8 mouse cellular contexts compared by ENCODE assay signal in the genomic region with DNA sequence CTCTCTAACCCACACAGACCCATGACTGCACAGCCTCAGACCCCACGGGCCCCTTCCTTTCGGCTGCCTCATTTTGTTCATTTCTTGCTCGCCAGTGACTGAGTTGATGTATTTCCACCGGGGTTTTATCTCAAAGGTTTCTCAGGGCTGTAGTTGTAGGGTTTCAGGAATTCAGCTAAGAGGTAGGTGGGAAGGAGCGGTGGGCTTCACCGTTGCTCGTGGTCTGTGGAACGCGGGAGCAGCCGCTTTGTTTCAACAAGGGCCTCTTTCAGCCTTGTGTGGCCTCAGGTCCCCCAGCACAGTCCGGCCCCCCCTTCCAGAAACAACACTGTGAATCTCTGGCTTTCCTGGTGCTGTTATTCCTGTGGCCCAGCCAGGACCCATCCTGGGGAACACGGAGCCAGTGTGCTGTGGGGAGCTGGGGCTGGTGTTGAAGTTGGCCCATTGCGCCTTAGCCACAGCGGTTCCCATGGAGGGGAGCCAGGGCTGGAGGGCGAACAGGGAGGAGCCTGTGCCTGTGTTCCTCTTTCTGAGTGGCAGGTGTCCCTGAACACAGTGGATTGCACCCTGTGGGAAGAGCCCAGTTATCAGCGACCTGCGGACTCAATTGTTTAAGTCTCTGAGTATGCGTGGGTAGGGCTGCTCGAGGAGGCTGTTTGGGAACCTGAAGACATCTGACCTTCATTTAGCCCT.
DNase-seq lines count a peak whose midpoint lies in the region; ATAC-seq and TF ChIP-seq lines count a peak whose summit lies in the region.
"Had no signal": no experiment of that assay in that cellular context is flagged by ENCODE, and none has a peak within 500 bp of the region (broad histone marks: within the 10 kb centered on the region; RNA-seq: fewer than 3 reads in every experiment).

No protein-coding gene starts in this region.

- intact Hi-C loops in heart, postnatal 14 days (cut with DNase I): no loop called here

- H3K27ac ChIP-seq in midbrain, embryonic 11.5 days (ENCODE audit: low read depth, low read length): no peak overlapping the region
- H3K27ac ChIP-seq in midbrain, postnatal 0 days (ENCODE audit: low read depth, low read length): no peak overlapping the region
- H3K27ac ChIP-seq in embryonic facial prominence, embryonic 10.5 days (replicated peaks): peak overlapping the region; percentile 52
- H3K27ac ChIP-seq in midbrain, embryonic 10.5 days (replicated peaks): no peak overlapping the region; the same call in 1 of the 2 replicates
- H3K27ac ChIP-seq: liver, embryonic 13.5 days had no signal

- peak; percentile 72 for DNase-seq in midbrain, embryonic 11.5 days (ENCODE audit: low spot score, missing footprints)
- no peak for DNase-seq in midbrain, postnatal 0 days (ENCODE audit: low spot score)
- no peak for DNase-seq in embryonic facial prominence, embryonic 10.5 days (ENCODE audit: low spot score)
- DNase-seq in heart, postnatal 14 days: peak; percentile 43 to 56
- DNase-seq in splenic B cell, adult 2 months (ENCODE audit: low read depth, low spot score): peak; percentile 13
- DNase-seq in midbrain, embryonic 10.5 days (ENCODE audit: low spot score): no peak
- no peak for DNase-seq in layer of hippocampus, adult 18-20 months (ENCODE audit: low spot score in 2 of 2)
- DNase-seq: liver, embryonic 13.5 days had no signal

- WGBS in midbrain, embryonic 11.5 days: 87% methylated on average over 19 of the region's 19 CpGs
- 72% methylated on average over 19 of the region's 19 CpGs for WGBS in midbrain, postnatal 0 days
- 81% methylated on average over 19 of the region's 19 CpGs for WGBS in embryonic facial prominence, embryonic 10.5 days
- 86% methylated on average over 19 of the region's 19 CpGs for WGBS in midbrain, embryonic 10.5 days

- ATAC-seq in midbrain, embryonic 11.5 days (ENCODE audit: low FRiP score): no peak
- ATAC-seq in midbrain, postnatal 0 days (ENCODE audit: low FRiP score): no peak

- no peak overlapping the region for H3K4me2 ChIP-seq in midbrain, embryonic 11.5 days
- H3K4me2 ChIP-seq in midbrain, postnatal 0 days (ENCODE audit: low read depth, low read length, poor library complexity, severe bottlenecking): no peak overlapping the region
- H3K4me2 ChIP-seq: liver, embryonic 13.5 days had no signal

- H3K36me3 ChIP-seq in midbrain, embryonic 11.5 days (ENCODE audit: control insufficient read depth, insufficient read depth, low read length): no peaks in the 10 kb centered on the region
- H3K36me3 ChIP-seq in midbrain, postnatal 0 days (ENCODE audit: insufficient read depth, low read length): no peaks in the 10 kb centered on the region
- H3K36me3 ChIP-seq in embryonic facial prominence, embryonic 10.5 days (replicated peaks): no peaks in the 10 kb centered on the region
- no peaks in the 10 kb centered on the region for H3K36me3 ChIP-seq in splenic B cell, adult 2 months (ENCODE audit: control insufficient read depth, insufficient read depth, low read length, poor library complexity, severe bottlenecking)
- H3K36me3 ChIP-seq in midbrain, embryonic 10.5 days: no peaks in the 10 kb centered on the region
- H3K36me3 ChIP-seq: liver, embryonic 13.5 days had no signal

- H3K9ac ChIP-seq in midbrain, embryonic 11.5 days (ENCODE audit: low read length): no peak overlapping the region
- no peak overlapping the region for H3K9ac ChIP-seq in midbrain, postnatal 0 days (replicated peaks; ENCODE audit: low read length, poor library complexity, severe bottlenecking)
- H3K9ac ChIP-seq: liver, embryonic 13.5 days had no signal

- TF ChIP-seq CTCF in midbrain, postnatal 0 days (IDR thresholded peaks at IDR 0.05): no peak

- H3K27me3 ChIP-seq in midbrain, embryonic 11.5 days (ENCODE audit: control insufficient read depth, insufficient read depth, low read length): no peaks in the 10 kb centered on the region
- no peaks in the 10 kb centered on the region for H3K27me3 ChIP-seq in midbrain, postnatal 0 days (ENCODE audit: insufficient read depth, low read length)
- no peaks in the 10 kb centered on the region for H3K27me3 ChIP-seq in embryonic facial prominence, embryonic 10.5 days (replicated peaks; ENCODE audit: low read depth, poor library complexity, severe bottlenecking)
- no peaks in the 10 kb centered on the region for H3K27me3 ChIP-seq in splenic B cell, adult 2 months (ENCODE audit: control insufficient read depth, insufficient read depth, low read length, poor library complexity, severe bottlenecking)
- no peaks in the 10 kb centered on the region for H3K27me3 ChIP-seq in midbrain, embryonic 10.5 days (ENCODE audit: low read depth, poor library complexity, severe bottlenecking)
- H3K27me3 ChIP-seq: liver, embryonic 13.5 days had no signal

- H3K4me1 ChIP-seq in midbrain, embryonic 11.5 days (ENCODE audit: control insufficient read depth, insufficient read depth, low read length): no peaks in the 10 kb centered on the region
- H3K4me1 ChIP-seq in midbrain, postnatal 0 days (ENCODE audit: insufficient read depth, low read length): no peaks in the 10 kb centered on the region
- H3K4me1 ChIP-seq in embryonic facial prominence, embryonic 10.5 days: peaks cover 29% of the 10 kb centered on the region
- H3K4me1 ChIP-seq in midbrain, embryonic 10.5 days: no peaks in the 10 kb centered on the region

- no peaks in the 10 kb centered on the region for H3K9me3 ChIP-seq in midbrain, embryonic 11.5 days (ENCODE audit: control insufficient read depth, low read length)
- H3K9me3 ChIP-seq in midbrain, postnatal 0 days (ENCODE audit: low read length): no peaks in the 10 kb centered on the region
- no peaks in the 10 kb centered on the region for H3K9me3 ChIP-seq in embryonic facial prominence, embryonic 10.5 days
- no peaks in the 10 kb centered on the region for H3K9me3 ChIP-seq in midbrain, embryonic 10.5 days (replicated peaks)
- H3K9me3 ChIP-seq: liver, embryonic 13.5 days had no signal

- H3K4me3 ChIP-seq in midbrain, embryonic 11.5 days (ENCODE audit: low read depth, low read length): no peak overlapping the region
- no peak overlapping the region for H3K4me3 ChIP-seq in midbrain, postnatal 0 days (ENCODE audit: low read depth, low read length)
- no peak overlapping the region for H3K4me3 ChIP-seq in embryonic facial prominence, embryonic 10.5 days
- no peak overlapping the region for H3K4me3 ChIP-seq in midbrain, embryonic 10.5 days
- H3K4me3 ChIP-seq: liver, embryonic 13.5 days had no signal

Comparison
In these comparisons a context has a peak if more than half of its experiments do, and no peak if none do; other contexts are left out.
1. DNase-seq: peak in midbrain, embryonic 11.5 days (single experiment), heart, postnatal 14 days (2 of 2) and splenic B cell, adult 2 months (single experiment); none in midbrain, postnatal 0 days (single experiment), embryonic facial prominence, embryonic 10.5 days (single experiment), midbrain, embryonic 10.5 days (single experiment) and layer of hippocampus, adult 18-20 months (0 of 2).